Mouse (Mus musculus) stomach, embryonic 14.5 days (tissue): ENCODE measurements at regions not wholly inside any gene's neighbourhood (a gene's known extent, or its start where the extent isn't known, plus 50 kb on each side); places are given as distances from the start of the nearest gene placed in this dataset.
A peak's percentile ranks its signal among the peaks of the same experiment; 100 is the strongest.

Source experiments
- ATAC-seq: fragments of 200-750 bp; cut with Nextera tagmentation; 2 replicates; pipeline ENCODE4 v1.8.0; 2017; ENCODE audit warnings: low read depth, moderate TSS enrichment; ENCODE audit not compliant: insufficient number of reproducible peaks, insufficient read depth, low FRiP score
- H3K27ac ChIP-seq: fragments of 300-500 bp; sonication (generic); 2 replicates; pipeline ENCODE4 v1.5.1; 2014; ENCODE audit warnings: mild to moderate bottlenecking, low read length, moderate library complexity, mixed read lengths
- H3K27me3 ChIP-seq: fragments of 300-500 bp; sonication (generic); 2 replicates; pipeline ENCODE4 v1.6.1; 2014; ENCODE audit warnings: low read length, control low read depth, mixed read lengths; ENCODE audit not compliant: control insufficient read depth, insufficient read depth
- H3K36me3 ChIP-seq: fragments of 300-500 bp; sonication (generic); 2 replicates; pipeline ENCODE4 v1.6.1; 2014; ENCODE audit warnings: mild to moderate bottlenecking, control low read depth, low read length, moderate library complexity, mixed read lengths; ENCODE audit not compliant: control insufficient read depth, insufficient read depth
- H3K4me1 ChIP-seq: fragments of 300-500 bp; sonication (generic); 2 replicates; pipeline ENCODE4 v1.6.1; 2014; ENCODE audit warnings: low read length, control low read depth, mixed read lengths; ENCODE audit not compliant: control insufficient read depth, insufficient read depth
- H3K4me2 ChIP-seq: fragments of 300-500 bp; sonication (generic); replicated peaks from 2 replicates; pipeline ENCODE4 v1.6.1; 2014; ENCODE audit warnings: low read depth, low read length, control low read depth
- H3K4me3 ChIP-seq: fragments of 300-500 bp; sonication (generic); 2 replicates; pipeline ENCODE4 v1.5.1; 2014; ENCODE audit warnings: low read depth, low read length, control low read depth
- H3K9ac ChIP-seq: fragments of 300-500 bp; sonication (generic); replicated peaks from 2 replicates; pipeline ENCODE4 v1.6.1; 2014; ENCODE audit warnings: low read depth, mild to moderate bottlenecking, control low read depth, low read length, moderate library complexity, mixed read lengths
- H3K9me3 ChIP-seq: fragments of 300-500 bp; sonication (generic); 2 replicates; pipeline ENCODE4 v1.6.1; 2016; ENCODE audit warnings: low read depth, low read length, control low read depth; ENCODE audit not compliant: control insufficient read depth
- WGBS: fragments of 180-500 bp; shearing (Covaris S2); extraction: QIAGEN DNeasy Blood & Tissue Kit; methylation state at CpG from one replicate; pipeline ENCODE4 v1.1.7; 2014; 5-methylcytosine and 5-hydroxymethylcytosine counted together

GRCm38 (mm10) chr13:81852309-81852978 is 69.6 kb downstream of the Cetn3 start:
- Histone ChIP-seq H3K27ac (no peak overlapping the region), H3K4me1 (no peaks in the 10 kb centered on the region), H3K9ac (no peak overlapping the region), H3K4me3 (no peak overlapping the region), H3K9me3 (no peaks in the 10 kb centered on the region), H3K27me3 (no peaks in the 10 kb centered on the region), H3K4me2 (no peak overlapping the region), H3K36me3 (no peaks in the 10 kb centered on the region)
- WGBS, result 46% methylated on average over 2 of the region's 2 CpGs
- no peak for ATAC-seq

- H3K4me3 ChIP-seq, result no peak overlapping the region
- H3K4me2 ChIP-seq, result no peak overlapping the region
- WGBS, result 46% methylated on average over 4 of the region's 4 CpGs
- no peaks in the 10 kb centered on the region for H3K4me1 ChIP-seq
- no peaks in the 10 kb centered on the region for H3K9me3 ChIP-seq
- H3K27ac ChIP-seq, result no peak overlapping the region
- no peak for ATAC-seq
- H3K36me3 ChIP-seq, result no peaks in the 10 kb centered on the region
- H3K27me3 ChIP-seq, result no peaks in the 10 kb centered on the region
- no peak overlapping the region for H3K9ac ChIP-seq
Measured at GRCm38 (mm10) chr13:81856072-81856471, 73.2 kb downstream of the Cetn3 start.

GRCm38 (mm10) chr13:81860683-81861082 is 77.8 kb downstream of the Cetn3 start:
- no peak overlapping the region for H3K27ac ChIP-seq
- no peaks in the 10 kb centered on the region for H3K4me1 ChIP-seq
- no peak for ATAC-seq
- no peak overlapping the region for H3K4me2 ChIP-seq
- no peaks in the 10 kb centered on the region for H3K27me3 ChIP-seq
- H3K36me3 ChIP-seq, result no peaks in the 10 kb centered on the region
- no peak overlapping the region for H3K9ac ChIP-seq
- no peak overlapping the region for H3K4me3 ChIP-seq
- 74% methylated on average over 4 of the region's 4 CpGs for WGBS
- no peaks in the 10 kb centered on the region for H3K9me3 ChIP-seq

- no peak for ATAC-seq
- WGBS, result 78% methylated on average over 5 of the region's 5 CpGs
Measured at GRCm38 (mm10) chr13:81861886-81862600, 79.2 kb downstream of the Cetn3 start.

GRCm38 (mm10) chr13:81871226-81871625 is 88.3 kb downstream of the Cetn3 start:
- no peaks in the 10 kb centered on the region for H3K27me3 ChIP-seq
- H3K4me3 ChIP-seq, result no peak overlapping the region
- no peaks in the 10 kb centered on the region for H3K36me3 ChIP-seq
- no peak overlapping the region for H3K4me2 ChIP-seq
- ATAC-seq, result no peak
- WGBS, result 78% methylated on average over 9 of the region's 9 CpGs
- no peaks in the 10 kb centered on the region for H3K9me3 ChIP-seq
- no peak overlapping the region for H3K9ac ChIP-seq
- H3K4me1 ChIP-seq, result no peaks in the 10 kb centered on the region
- no peak overlapping the region for H3K27ac ChIP-seq

More at GRCm38 (mm10) chr13:81861886-81862600, 79.2 kb downstream of the Cetn3 start:
- H3K4me1 ChIP-seq, result no peaks in the 10 kb centered on the region
- H3K4me3 ChIP-seq, result no peak overlapping the region
- H3K9me3 ChIP-seq, result no peaks in the 10 kb centered on the region
- H3K9ac ChIP-seq, result no peak overlapping the region
- no peak overlapping the region for H3K27ac ChIP-seq
- H3K27me3 ChIP-seq, result no peaks in the 10 kb centered on the region
- H3K4me2 ChIP-seq, result no peak overlapping the region
- no peaks in the 10 kb centered on the region for H3K36me3 ChIP-seq

GRCm38 (mm10) chr13:81885879-81886278 is 103.0 kb downstream of the Cetn3 start:
- ATAC-seq, result no peak
- Histone ChIP-seq H3K36me3 (no peaks in the 10 kb centered on the region), H3K9me3 (no peaks in the 10 kb centered on the region), H3K27ac (no peak overlapping the region), H3K9ac (no peak overlapping the region), H3K4me2 (no peak overlapping the region), H3K27me3 (no peaks in the 10 kb centered on the region), H3K4me3 (no peak overlapping the region), H3K4me1 (no peaks in the 10 kb centered on the region)
- WGBS, result 70% methylated on average over 6 of the region's 6 CpGs

GRCm38 (mm10) chr13:81930266-81930665 is 147.4 kb downstream of the Cetn3 start:
- Histone ChIP-seq H3K4me2 (no peak overlapping the region), H3K4me1 (no peaks in the 10 kb centered on the region), H3K9me3 (no peaks in the 10 kb centered on the region), H3K4me3 (no peak overlapping the region), H3K27ac (no peak overlapping the region), H3K27me3 (no peaks in the 10 kb centered on the region), H3K9ac (no peak overlapping the region), H3K36me3 (no peaks in the 10 kb centered on the region)
- WGBS, result 34% methylated on average over 4 of the region's 4 CpGs
- ATAC-seq, result peak; percentile 89

- Histone ChIP-seq H3K36me3 (no peaks in the 10 kb centered on the region), H3K27ac (no peak overlapping the region), H3K9me3 (no peaks in the 10 kb centered on the region), H3K4me3 (no peak overlapping the region), H3K27me3 (no peaks in the 10 kb centered on the region), H3K9ac (no peak overlapping the region), H3K4me2 (no peak overlapping the region), H3K4me1 (no peaks in the 10 kb centered on the region)
- WGBS, result 79% methylated on average over 2 of the region's 2 CpGs
- ATAC-seq, result no peak
Measured at GRCm38 (mm10) chr13:81931199-81931598, 148.3 kb downstream of the Cetn3 start.
